Mouse (Mus musculus): Measurements from ENCODE around the gene Coro1c.

Coro1c gene

GRCm38 (mm10) chr5:113796401-113797148 is 112.0 kb downstream of the Coro1c start:
- DNase-seq (ENCODE audit: low spot score) = peak; percentile 81
